Mouse (Mus musculus) lung, embryonic 14.5 days (tissue): ENCODE measurements around the gene Otud7b. TPM values are rescaled to one million over a fixed set of nuclear protein-coding genes. Genes with fewer than 3 reads are reported as not detected.
A peak's percentile ranks its signal among the peaks of the same experiment; 100 is the strongest.

Experiments used
- ATAC-seq: fragments of 200-750 bp; cut with Nextera tagmentation; 2 replicates; pipeline ENCODE4 v1.8.0; 2017; ENCODE audit warnings: mild to moderate bottlenecking, moderate TSS enrichment, moderate library complexity; ENCODE audit not compliant: insufficient read depth
- DNase-seq: peaks from one replicate; pipeline ENCODE4 v3.0.0-alpha.2; 2015
- H3K27ac ChIP-seq: fragments of 300-500 bp; sonication (generic); 2 replicates; pipeline ENCODE4 v1.5.1; 2014; ENCODE audit warnings: low read depth, mild to moderate bottlenecking, moderate library complexity
- H3K27me3 ChIP-seq: fragments of 300-500 bp; sonication (generic); 2 replicates; pipeline ENCODE4 v1.6.1; 2014; ENCODE audit warnings: low read length, control low read depth; ENCODE audit not compliant: insufficient read depth
- H3K36me3 ChIP-seq: fragments of 300-500 bp; sonication (generic); 2 replicates; pipeline ENCODE4 v1.6.1; 2014; ENCODE audit warnings: control low read depth; ENCODE audit not compliant: insufficient read depth
- H3K4me1 ChIP-seq: fragments of 300-500 bp; sonication (generic); 2 replicates; pipeline ENCODE4 v1.6.1; 2014; ENCODE audit warnings: antibody characterized with exemption, control low read depth; ENCODE audit not compliant: insufficient read depth
- H3K4me2 ChIP-seq: fragments of 300-500 bp; sonication (generic); 2 replicates; pipeline ENCODE4 v1.6.1; 2014; ENCODE audit warnings: mild to moderate bottlenecking
- H3K4me3 ChIP-seq: fragments of 300-500 bp; sonication (generic); 2 replicates; pipeline ENCODE4 v1.5.1; 2014; ENCODE audit warnings: low read depth, low read length
- H3K9ac ChIP-seq: fragments of 300-500 bp; sonication (generic); 2 replicates; pipeline ENCODE4 v1.6.1; 2014
- H3K9me3 ChIP-seq: fragments of 300-500 bp; sonication (generic); 2 replicates; pipeline ENCODE4 v1.6.1; 2016; ENCODE audit warnings: low read depth, low read length, control low read depth
- CTCF ChIP-seq: IDR thresholded peaks from 2 replicates; pipeline ENCODE4 v1.5.1; 2016; ENCODE audit warnings: antibody characterized with exemption, low read depth
- WGBS: fragments of 180-500 bp; shearing (Covaris S2); extraction: QIAGEN DNeasy Blood & Tissue Kit; methylation state at CpG from one replicate; pipeline ENCODE4 v1.1.7; 2014; 5-methylcytosine and 5-hydroxymethylcytosine counted together
- polyA plus RNA-seq: library from polyadenylated mRNA; unstranded; fragments of >200 nt; fragmentation: Nextera tagmentation; extraction: Ambion mirVana; gene quantifications from 2 replicates; pipeline ENCODE4 v1.2.1, GENCODE M21; 2014

The Otud7b gene
- polyA plus RNA-seq, 1 experiment from 2014 or later: 18.9 TPM

- Histone ChIP-seq H3K9me3 (no peaks in the 10 kb centered on the region), H3K27ac (no peak overlapping the region), H3K4me3 (no peak overlapping the region), H3K4me1 (no peaks in the 10 kb centered on the region), H3K36me3 (peaks cover 9% of the 10 kb centered on the region; the same call in 1 of the 2 replicates), H3K4me2 (no peak overlapping the region), H3K9ac (no peak overlapping the region), H3K27me3 (no peaks in the 10 kb centered on the region)
- DNase-seq (peak; percentile 4), ATAC-seq (no peak)
- no peak for TF ChIP-seq CTCF
- WGBS: 31% methylated on average over 11 of the region's 11 CpGs
Measured at GRCm38 (mm10) chr3:96133327-96133905, 29.1 kb downstream of the Otud7b start.

GRCm38 (mm10) chr3:96135011-96135410 is 30.7 kb downstream of the Otud7b start:
- H3K4me3 ChIP-seq: no peak overlapping the region
- TF ChIP-seq CTCF: no peak
- H3K4me1 ChIP-seq: no peaks in the 10 kb centered on the region
- no peak overlapping the region for H3K4me2 ChIP-seq
- H3K36me3 ChIP-seq: peaks cover 12% of the 10 kb centered on the region
- 55% methylated on average over 3 of the region's 3 CpGs for WGBS
- DNase-seq (no peak), ATAC-seq (no peak)
- H3K27ac ChIP-seq: no peak overlapping the region
- H3K27me3 ChIP-seq: no peaks in the 10 kb centered on the region
- H3K9me3 ChIP-seq: no peaks in the 10 kb centered on the region
- H3K9ac ChIP-seq: no peak overlapping the region

- no peaks in the 10 kb centered on the region for H3K27me3 ChIP-seq
- H3K36me3 ChIP-seq: peaks cover 67% of the 10 kb centered on the region
- no peak overlapping the region for H3K4me2 ChIP-seq
- WGBS: 18% methylated on average over 5 of the region's 5 CpGs
- no peak for ATAC-seq
- H3K9ac ChIP-seq: no peak overlapping the region
- H3K4me3 ChIP-seq: no peak overlapping the region
- H3K27ac ChIP-seq: no peak overlapping the region
- TF ChIP-seq CTCF: peak; percentile 76
- no peaks in the 10 kb centered on the region for H3K9me3 ChIP-seq
- no peaks in the 10 kb centered on the region for H3K4me1 ChIP-seq
- DNase-seq: peak; percentile 90
Measured at GRCm38 (mm10) chr3:96147950-96148349, 43.6 kb downstream of the Otud7b start.

GRCm38 (mm10) chr3:96151836-96152235 is 47.5 kb downstream of the Otud7b start:
- no peak overlapping the region for H3K27ac ChIP-seq
- TF ChIP-seq CTCF: no peak
- DNase-seq (no peak), ATAC-seq (no peak)
- no peaks in the 10 kb centered on the region for H3K9me3 ChIP-seq
- H3K9ac ChIP-seq: no peak overlapping the region
- H3K4me3 ChIP-seq: no peak overlapping the region
- H3K27me3 ChIP-seq: no peaks in the 10 kb centered on the region
- H3K4me2 ChIP-seq: no peak overlapping the region
- H3K36me3 ChIP-seq: peaks cover 69% of the 10 kb centered on the region
- 82% methylated on average over 7 of the region's 7 CpGs for WGBS
- no peaks in the 10 kb centered on the region for H3K4me1 ChIP-seq

- Histone ChIP-seq H3K27me3 (no peaks in the 10 kb centered on the region), H3K27ac (no peak overlapping the region), H3K4me2 (no peak overlapping the region), H3K36me3 (peaks cover 69% of the 10 kb centered on the region), H3K4me3 (no peak overlapping the region), H3K9me3 (no peaks in the 10 kb centered on the region), H3K4me1 (no peaks in the 10 kb centered on the region), H3K9ac (no peak overlapping the region)
- no peak for TF ChIP-seq CTCF
- 90% methylated on average over 5 of the region's 5 CpGs for WGBS
- ATAC-seq: no peak
- DNase-seq: no peak
Measured at GRCm38 (mm10) chr3:96152611-96153010, 48.3 kb downstream of the Otud7b start.

- ATAC-seq (no peak), DNase-seq (no peak)
- peaks cover 57% of the 10 kb centered on the region for H3K36me3 ChIP-seq
- H3K4me3 ChIP-seq: no peak overlapping the region
- no peak overlapping the region for H3K4me2 ChIP-seq
- WGBS: 77% methylated on average over 8 of the region's 8 CpGs
- no peaks in the 10 kb centered on the region for H3K27me3 ChIP-seq
- no peaks in the 10 kb centered on the region for H3K9me3 ChIP-seq
- H3K4me1 ChIP-seq: peaks cover 9% of the 10 kb centered on the region; the same call in 1 of the 2 replicates
- TF ChIP-seq CTCF: no peak
- no peak overlapping the region for H3K9ac ChIP-seq
- H3K27ac ChIP-seq: no peak overlapping the region
Measured at GRCm38 (mm10) chr3:96155501-96155900, 51.2 kb downstream of the Otud7b start.

GRCm38 (mm10) chr3:96159820-96160219 is 55.5 kb downstream of the Otud7b start:
- Histone ChIP-seq H3K9ac (no peak overlapping the region), H3K4me1 (peaks cover 10% of the 10 kb centered on the region), H3K4me2 (peak overlapping the region; percentile 92; the same call in 1 of the 2 replicates), H3K27me3 (no peaks in the 10 kb centered on the region), H3K4me3 (no peak overlapping the region), H3K9me3 (no peaks in the 10 kb centered on the region), H3K36me3 (peaks cover 16% of the 10 kb centered on the region), H3K27ac (0 out of 2 replicates have a peak overlapping the region, but pooled peaks have one; percentile 5)
- WGBS: 66% methylated on average over 4 of the region's 4 CpGs
- ATAC-seq (no peak), DNase-seq (no peak)
- no peak for TF ChIP-seq CTCF
